Mouse (Mus musculus): Measurements from ENCODE around the gene Rbsn. TPM values are rescaled to one million over a fixed set of nuclear protein-coding genes. Genes with fewer than 3 reads are reported as not detected.

The Rbsn gene
- polyA plus RNA-seq, 1 experiment from 2014 or later: 33.5 TPM

GRCm38 (mm10) chr6:92229586-92229985 lies 14.9 kb upstream of the Rbsn start:
- H3K36me3 ChIP-seq: no peaks in the 10 kb centered on the region
- WGBS: 87% methylated on average over 2 of the region's 2 CpGs
- H3K9me3 ChIP-seq (replicated peaks): no peaks in the 10 kb centered on the region
- no peak overlapping the region for H3K4me3 ChIP-seq
- H3K4me2 ChIP-seq (replicated peaks): no peak overlapping the region
- H3K4me1 ChIP-seq: no peaks in the 10 kb centered on the region
- H3K9ac ChIP-seq: no peak overlapping the region
- no peak for ATAC-seq (ENCODE audit: low FRiP score)
- no peak overlapping the region for H3K27ac ChIP-seq
- no peaks in the 10 kb centered on the region for H3K27me3 ChIP-seq

GRCm38 (mm10) chr6:92229103-92229502 lies 14.4 kb upstream of the Rbsn start:
- H3K4me3 ChIP-seq: no peak overlapping the region
- H3K36me3 ChIP-seq: no peaks in the 10 kb centered on the region

GRCm38 (mm10) chr6:92224981-92225380 lies 10.3 kb upstream of the Rbsn start:
- 77% methylated on average over 1 of the region's 1 CpGs for WGBS
- Histone ChIP-seq H3K27ac (no peak overlapping the region), H3K27me3 (0 out of 2 replicates have a peak, but pooled peaks cover 5% of the 10 kb centered on the region), H3K9ac (no peak overlapping the region), H3K4me2 (replicated peaks) (no peak overlapping the region), H3K36me3 (no peaks in the 10 kb centered on the region), H3K9me3 (replicated peaks) (no peaks in the 10 kb centered on the region), H3K4me1 (no peaks in the 10 kb centered on the region), H3K4me3 (no peak overlapping the region)
- no peak for ATAC-seq (ENCODE audit: low FRiP score)

More at GRCm38 (mm10) chr6:92229103-92229502, 14.4 kb upstream of the Rbsn start:
- Histone ChIP-seq H3K27me3 (no peaks in the 10 kb centered on the region), H3K9ac (no peak overlapping the region), H3K27ac (no peak overlapping the region), H3K9me3 (replicated peaks) (no peaks in the 10 kb centered on the region), H3K4me1 (no peaks in the 10 kb centered on the region), H3K4me2 (replicated peaks) (no peak overlapping the region)
- no peak for ATAC-seq (ENCODE audit: low FRiP score)

GRCm38 (mm10) chr6:92222021-92222420 lies 7.3 kb upstream of the Rbsn start:
- 88% methylated on average over 3 of the region's 3 CpGs for WGBS
- Histone ChIP-seq H3K36me3 (no peaks in the 10 kb centered on the region), H3K27ac (no peak overlapping the region), H3K27me3 (0 out of 2 replicates have a peak, but pooled peaks cover 5% of the 10 kb centered on the region), H3K4me3 (no peak overlapping the region), H3K9me3 (replicated peaks) (no peaks in the 10 kb centered on the region), H3K4me1 (no peaks in the 10 kb centered on the region), H3K4me2 (replicated peaks) (no peak overlapping the region), H3K9ac (no peak overlapping the region)
- ATAC-seq (ENCODE audit: low FRiP score): no peak

GRCm38 (mm10) chr6:92221604-92222003 lies 6.9 kb upstream of the Rbsn start:
- no peak overlapping the region for H3K9ac ChIP-seq
- H3K4me3 ChIP-seq: no peak overlapping the region
- H3K27me3 ChIP-seq: 0 out of 2 replicates have a peak, but pooled peaks cover 5% of the 10 kb centered on the region
- no peaks in the 10 kb centered on the region for H3K36me3 ChIP-seq
- H3K27ac ChIP-seq: no peak overlapping the region
- no peaks in the 10 kb centered on the region for H3K9me3 ChIP-seq (replicated peaks)
- whole genome bisulfite sequencing: 84% methylated on average over 6 of the region's 6 CpGs
- H3K4me2 ChIP-seq (replicated peaks): no peak overlapping the region
- no peaks in the 10 kb centered on the region for H3K4me1 ChIP-seq
- no peak for ATAC-seq (ENCODE audit: low FRiP score)

DNA sequence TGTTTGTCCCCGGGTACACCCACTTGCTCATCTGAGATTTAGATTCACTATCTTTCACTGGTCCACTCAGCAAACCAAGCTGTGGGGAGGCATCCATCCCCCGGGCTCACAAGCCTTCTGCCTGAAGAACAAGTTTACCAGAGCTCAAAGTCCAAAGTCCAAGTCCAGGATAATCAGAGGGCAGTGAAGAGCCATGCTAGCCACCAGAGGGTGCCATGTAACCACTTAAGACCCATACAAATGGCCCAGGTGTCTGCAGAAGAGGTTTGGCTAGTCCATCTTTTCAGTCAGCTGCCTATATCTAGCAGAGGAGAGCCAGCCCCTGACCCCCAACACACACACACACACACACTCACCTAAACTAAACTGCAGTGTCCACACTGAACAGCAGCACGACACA lies 4.7 kb upstream of the Rbsn start:
- no peak for ATAC-seq (ENCODE audit: low FRiP score)
- Histone ChIP-seq H3K36me3 (no peaks in the 10 kb centered on the region), H3K4me2 (replicated peaks) (no peak overlapping the region), H3K4me1 (no peaks in the 10 kb centered on the region), H3K4me3 (no peak overlapping the region), H3K27ac (no peak overlapping the region), H3K9me3 (replicated peaks) (no peaks in the 10 kb centered on the region), H3K27me3 (0 out of 2 replicates have a peak, but pooled peaks cover 5% of the 10 kb centered on the region), H3K9ac (no peak overlapping the region)
- 40% methylated on average over 3 of the region's 3 CpGs for WGBS

- Histone ChIP-seq H3K36me3 (peaks cover 10% of the 10 kb centered on the region), H3K9ac (peak overlapping the region; percentile 95), H3K27ac (peak overlapping the region; percentile 87), H3K4me2 (replicated peaks) (peak overlapping the region; percentile 97), H3K4me3 (peak overlapping the region; percentile 93), H3K9me3 (replicated peaks) (no peaks in the 10 kb centered on the region), H3K27me3 (no peaks in the 10 kb centered on the region), H3K4me1 (peaks cover 7% of the 10 kb centered on the region)
- ATAC-seq (ENCODE audit: low FRiP score): peak; percentile 71
- under 1% methylated on average over 48 of the region's 48 CpGs for WGBS
These were observed 511 bp downstream of the Rbsn start for GRCm38 (mm10) chr6:92214055-92214772.

GRCm38 (mm10) chr6:92199414-92199813 lies 15.3 kb downstream of the Rbsn start:
- Histone ChIP-seq H3K4me1 (no peaks in the 10 kb centered on the region), H3K36me3 (peaks cover 65% of the 10 kb centered on the region), H3K9me3 (replicated peaks) (no peaks in the 10 kb centered on the region), H3K27ac (no peak overlapping the region), H3K9ac (no peak overlapping the region), H3K27me3 (no peaks in the 10 kb centered on the region), H3K4me3 (no peak overlapping the region), H3K4me2 (replicated peaks) (no peak overlapping the region)
- no peak for ATAC-seq (ENCODE audit: low FRiP score)
- WGBS: 95% methylated on average over 8 of the region's 8 CpGs

GRCm38 (mm10) chr6:92184178-92184577 lies 30.5 kb downstream of the Rbsn start:
- peak overlapping the region; percentile 35; the same call in 1 of the 2 replicates for H3K27ac ChIP-seq
- peak overlapping the region; percentile 85 for H3K4me2 ChIP-seq (replicated peaks)
- H3K4me1 ChIP-seq: peaks cover 11% of the 10 kb centered on the region
- no peaks in the 10 kb centered on the region for H3K27me3 ChIP-seq
- H3K4me3 ChIP-seq: peak overlapping the region; percentile 81
- no peaks in the 10 kb centered on the region; the same call in 1 of the 2 replicates for H3K9me3 ChIP-seq (replicated peaks)
- peaks cover 35% of the 10 kb centered on the region for H3K36me3 ChIP-seq
- peak overlapping the region; percentile 83 for H3K9ac ChIP-seq
- 3% methylated on average over 10 of the region's 10 CpGs for WGBS
- peak; percentile 64 for ATAC-seq (ENCODE audit: low FRiP score)

DNA sequence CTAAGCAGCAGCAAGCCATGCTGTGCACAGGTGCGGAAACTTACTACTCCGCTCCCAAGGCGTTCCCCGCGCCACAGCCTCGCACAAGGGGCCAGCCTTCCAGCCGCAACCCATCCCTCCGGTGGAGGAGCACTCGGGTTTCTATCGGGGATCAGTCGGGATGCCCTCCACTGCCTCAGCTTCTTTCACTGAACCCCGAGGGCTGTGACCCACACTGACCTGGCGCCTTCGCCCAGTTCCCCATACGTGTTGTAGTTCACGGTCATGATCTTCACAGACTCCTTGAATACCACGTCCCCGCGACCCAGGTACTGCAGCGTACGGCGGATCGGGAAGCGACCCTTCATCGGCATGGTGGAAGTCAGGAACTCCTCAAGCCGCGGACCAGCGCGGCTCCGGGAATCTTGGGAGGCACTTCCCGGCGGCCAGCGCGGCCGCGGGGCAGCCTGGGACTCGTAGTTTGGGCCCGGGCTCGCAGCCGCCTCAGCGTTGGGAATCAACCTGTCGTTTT lies 31.0 kb downstream of the Rbsn start, which contains the start of gene Mrps25:
TSS of gene Mrps25 (minus strand) at position 413 of the 511 bp plus-strand sequence.
- WGBS: under 1% methylated on average over 42 of the region's 42 CpGs
- peaks cover 35% of the 10 kb centered on the region for H3K36me3 ChIP-seq
- peak within 1 kb of the TSS; percentile 83 for H3K9ac ChIP-seq
- H3K27ac ChIP-seq: peak within 1 kb of the TSS; percentile 35
- H3K27me3 ChIP-seq: no peaks in the 10 kb centered on the region
- peak within 1 kb of the TSS; percentile 81 for H3K4me3 ChIP-seq
- peak; percentile 94 for ATAC-seq (ENCODE audit: low FRiP score)
- peak within 1 kb of the TSS; percentile 85 for H3K4me2 ChIP-seq (replicated peaks)
- no peaks in the 10 kb centered on the region; the same call in 1 of the 2 replicates for H3K9me3 ChIP-seq (replicated peaks)
- H3K4me1 ChIP-seq: peaks cover 11% of the 10 kb centered on the region

GRCm38 (mm10) chr6:92176450-92176849 lies 38.3 kb downstream of the Rbsn start:
- Histone ChIP-seq H3K9ac (no peak overlapping the region), H3K27me3 (no peaks in the 10 kb centered on the region), H3K36me3 (peaks cover 64% of the 10 kb centered on the region), H3K4me1 (no peaks in the 10 kb centered on the region), H3K9me3 (replicated peaks) (no peaks in the 10 kb centered on the region; the same call in 1 of the 2 replicates), H3K27ac (no peak overlapping the region), H3K4me3 (no peak overlapping the region), H3K4me2 (replicated peaks) (no peak overlapping the region)
- WGBS: 98% methylated on average over 1 of the region's 1 CpGs
- ATAC-seq (ENCODE audit: low FRiP score): no peak

DNA sequence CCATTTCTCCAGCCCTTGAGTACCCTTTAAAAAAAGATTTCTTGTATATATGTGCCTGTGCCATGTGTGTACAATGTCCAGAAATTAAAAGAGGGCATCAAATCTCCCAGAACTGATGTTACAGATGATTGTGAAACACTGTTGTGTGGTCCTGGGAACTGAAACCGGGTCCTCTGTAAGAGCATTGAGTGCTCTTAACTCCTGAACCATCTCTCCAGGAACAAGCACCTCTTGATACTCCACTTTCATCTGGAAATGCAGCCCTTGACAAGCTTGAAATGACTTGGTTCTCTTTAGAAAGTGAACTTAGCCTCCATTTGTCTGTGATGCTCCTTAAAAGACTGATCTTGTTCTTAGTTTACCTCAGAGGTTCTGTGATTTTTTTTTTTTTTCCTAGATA lies 52.0 kb downstream of the Rbsn start:
- no peak for ATAC-seq (ENCODE audit: low FRiP score)
- no peak overlapping the region for H3K9ac ChIP-seq
- no peak overlapping the region for H3K4me2 ChIP-seq (replicated peaks)
- no peaks in the 10 kb centered on the region for H3K4me1 ChIP-seq
- WGBS: 95% methylated on average over 1 of the region's 1 CpGs
- peaks cover 91% of the 10 kb centered on the region for H3K36me3 ChIP-seq
- no peak overlapping the region for H3K4me3 ChIP-seq
- no peak overlapping the region for H3K27ac ChIP-seq
- no peaks in the 10 kb centered on the region for H3K27me3 ChIP-seq
- no peaks in the 10 kb centered on the region for H3K9me3 ChIP-seq (replicated peaks)

DNA sequence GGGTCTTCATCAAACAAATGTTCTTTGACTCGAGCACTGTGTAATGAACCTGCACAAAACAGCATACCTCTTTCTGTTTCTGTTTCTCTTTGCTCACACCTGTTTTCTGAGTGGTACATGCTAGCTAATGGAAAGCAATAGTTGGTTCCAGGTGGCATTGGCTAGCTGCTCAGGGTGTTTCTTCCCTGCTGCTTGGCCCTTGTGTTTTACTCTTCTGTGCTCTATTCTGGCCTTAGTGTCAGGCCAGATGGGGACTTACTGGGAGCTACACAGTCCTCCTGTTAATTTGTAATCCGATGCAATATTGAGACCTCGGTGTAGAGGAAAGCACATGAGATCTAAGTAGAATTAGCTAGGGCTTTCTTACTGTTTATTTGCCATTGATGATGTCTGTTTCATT lies 55.9 kb downstream of the Rbsn start:
- Histone ChIP-seq H3K27ac (no peak overlapping the region), H3K36me3 (peaks cover 96% of the 10 kb centered on the region), H3K4me1 (no peaks in the 10 kb centered on the region), H3K9me3 (replicated peaks) (no peaks in the 10 kb centered on the region), H3K4me3 (no peak overlapping the region), H3K27me3 (no peaks in the 10 kb centered on the region), H3K9ac (no peak overlapping the region), H3K4me2 (replicated peaks) (no peak overlapping the region)
- 95% methylated on average over 3 of the region's 3 CpGs for WGBS
- no peak for ATAC-seq (ENCODE audit: low FRiP score)

Measured in hindbrain, embryonic 12.5 days (tissue).